Mouse (Mus musculus) heart, postnatal 25 days (tissue): ENCODE measurements at regions not wholly inside any gene's neighbourhood (a gene's known extent, or its start where the extent isn't known, plus 50 kb on each side); places are given as distances from the start of the nearest gene placed in this dataset.
A peak's percentile ranks its signal among the peaks of the same experiment; 100 is the strongest.

Source experiments
- DNase-seq: peaks from one replicate; pipeline ENCODE4 v3.0.0; 2022; ENCODE audit warnings: low spot score
- intact Hi-C: fragments of 180-260 bp; cut with DNase I; formaldehyde crosslinking; loops from one replicate; pipeline ENCODE4 v1.15.1; 2025

- no peak for DNase-seq
- intact Hi-C loops, result no loop called here
Measured at GRCm38 (mm10) chr4:105958331-105958730, 168.7 kb downstream of the Gm12728 start.

- intact Hi-C loops, result no loop called here
- no peak for DNase-seq
Measured at GRCm38 (mm10) chr4:105961686-105962360, 172.2 kb downstream of the Gm12728 start.

- DNase-seq, result no peak
- intact Hi-C loops, result no loop called here
Measured at GRCm38 (mm10) chr4:105962542-105962941, 172.9 kb downstream of the Gm12728 start.

GRCm38 (mm10) chr4:105968324-105968723 is 178.7 kb downstream of the Gm12728 start:
- no peak for DNase-seq
- intact Hi-C loops, result no loop called here

- no peak for DNase-seq
- intact Hi-C loops, result no loop called here
Measured at GRCm38 (mm10) chr4:105969628-105970027, 180.0 kb downstream of the Gm12728 start.

- intact Hi-C loops, result no loop called here
- no peak for DNase-seq
Measured at GRCm38 (mm10) chr4:105970056-105970455, 180.4 kb downstream of the Gm12728 start.

- intact Hi-C loops, result no loop called here
- DNase-seq, result no peak
Measured at GRCm38 (mm10) chr4:105972736-105973135, 183.1 kb downstream of the Gm12728 start.

GRCm38 (mm10) chr4:105973769-105974397 is 184.2 kb downstream of the Gm12728 start:
- DNase-seq, result no peak
- intact Hi-C loops, result no loop called here

GRCm38 (mm10) chr4:105974948-105975347 is 185.3 kb downstream of the Gm12728 start:
- no peak for DNase-seq
- intact Hi-C loops, result no loop called here

- no peak for DNase-seq
Measured at GRCm38 (mm10) chr4:105979048-105979447, 189.4 kb downstream of the Gm12728 start.

GRCm38 (mm10) chr4:105983018-105983417 is 193.3 kb downstream of the Gm12728 start:
- intact Hi-C loops, result no loop called here
- DNase-seq, result no peak

More at GRCm38 (mm10) chr4:105979048-105979447, 189.4 kb downstream of the Gm12728 start:
- intact Hi-C loops, result no loop called here

GRCm38 (mm10) chr4:105987963-105988602 is 198.4 kb downstream of the Gm12728 start:
- intact Hi-C loops, result no loop called here
- DNase-seq, result no peak

- intact Hi-C loops, result no loop called here
- no peak for DNase-seq
Measured at GRCm38 (mm10) chr4:105992581-105993127, 203.0 kb downstream of the Gm12728 start.

GRCm38 (mm10) chr4:105994390-105994798 is 204.7 kb downstream of the Gm12728 start:
- peak; percentile 42 for DNase-seq
- intact Hi-C loops, result no loop called here

- DNase-seq, result no peak
- intact Hi-C loops, result no loop called here
Measured at GRCm38 (mm10) chr4:105996060-105996459, 206.4 kb downstream of the Gm12728 start.

GRCm38 (mm10) chr4:105996893-105997630 is 207.4 kb downstream of the Gm12728 start:
- DNase-seq, result no peak
- intact Hi-C loops, result no loop called here

GRCm38 (mm10) chr4:106002516-106002915 is 212.8 kb downstream of the Gm12728 start:
- DNase-seq, result no peak
- intact Hi-C loops, result no loop called here

- intact Hi-C loops, result no loop called here
- DNase-seq, result no peak
Measured at GRCm38 (mm10) chr4:106005936-106006335, 216.3 kb downstream of the Gm12728 start.

GRCm38 (mm10) chr4:106007334-106008190 is 217.9 kb downstream of the Gm12728 start:
- intact Hi-C loops, result no loop called here
- DNase-seq, result no peak
